Mouse (Mus musculus): ENCODE measurements at regions not wholly inside any gene's neighbourhood (a gene's known extent, or its start where the extent isn't known, plus 50 kb on each side); places are given as distances from the start of the nearest gene placed in this dataset.

- DNase-seq (ENCODE audit: low read depth, low spot score): no peak
Observed at GRCm38 (mm10) chr4:89400342-89400741, 89.5 kb upstream of the Cdkn2b start.

GRCm38 (mm10) chr4:89399277-89399676 lies 88.4 kb upstream of the Cdkn2b start:
- DNase-seq (ENCODE audit: low read depth, low spot score): no peak

- no peak for DNase-seq (ENCODE audit: low read depth, low spot score)
Observed at GRCm38 (mm10) chr4:89396020-89396419, 85.2 kb upstream of the Cdkn2b start.

- no peak for DNase-seq (ENCODE audit: low read depth, low spot score)
Observed at GRCm38 (mm10) chr4:89395336-89395735, 84.5 kb upstream of the Cdkn2b start.

GRCm38 (mm10) chr4:89393251-89393711 lies 82.4 kb upstream of the Cdkn2b start:
- DNase-seq (ENCODE audit: low read depth, low spot score): no peak

GRCm38 (mm10) chr4:89392791-89393190 lies 82.0 kb upstream of the Cdkn2b start:
- DNase-seq (ENCODE audit: low read depth, low spot score): no peak

- no peak for DNase-seq (ENCODE audit: low read depth, low spot score)
Observed at GRCm38 (mm10) chr4:89391463-89392308, 80.8 kb upstream of the Cdkn2b start.

- DNase-seq (ENCODE audit: low read depth, low spot score): no peak
Observed at GRCm38 (mm10) chr4:89383548-89383947, 72.7 kb upstream of the Cdkn2b start.

GRCm38 (mm10) chr4:89382434-89382976 lies 71.7 kb upstream of the Cdkn2b start:
- DNase-seq (ENCODE audit: low read depth, low spot score): no peak

- DNase-seq (ENCODE audit: low read depth, low spot score): no peak
Observed at GRCm38 (mm10) chr4:89381763-89382162, 70.9 kb upstream of the Cdkn2b start.

GRCm38 (mm10) chr4:89381077-89381476 lies 70.2 kb upstream of the Cdkn2b start:
- DNase-seq (ENCODE audit: low read depth, low spot score): no peak

- no peak for DNase-seq (ENCODE audit: low read depth, low spot score)
Observed at GRCm38 (mm10) chr4:89380330-89380945, 69.6 kb upstream of the Cdkn2b start.

GRCm38 (mm10) chr4:89379622-89380329 lies 68.9 kb upstream of the Cdkn2b start:
- DNase-seq (ENCODE audit: low read depth, low spot score): no peak

GRCm38 (mm10) chr4:89372631-89373030 lies 61.8 kb upstream of the Cdkn2b start:
- no peak for DNase-seq (ENCODE audit: low read depth, low spot score)

GRCm38 (mm10) chr4:89368850-89369524 lies 58.1 kb upstream of the Cdkn2b start:
- DNase-seq (ENCODE audit: low read depth, low spot score): no peak

- no peak for DNase-seq (ENCODE audit: low read depth, low spot score)
Observed at GRCm38 (mm10) chr4:89366581-89367141, 55.8 kb upstream of the Cdkn2b start.

- DNase-seq (ENCODE audit: low read depth, low spot score): no peak
Observed at GRCm38 (mm10) chr4:89365875-89366274, 55.0 kb upstream of the Cdkn2b start.

- DNase-seq (ENCODE audit: low read depth, low spot score): no peak
Observed at GRCm38 (mm10) chr4:89363150-89363683, 52.4 kb upstream of the Cdkn2b start.

GRCm38 (mm10) chr4:89362650-89363049 lies 51.8 kb upstream of the Cdkn2b start:
- DNase-seq (ENCODE audit: low read depth, low spot score): no peak

- DNase-seq (ENCODE audit: low read depth, low spot score): no peak
Observed at GRCm38 (mm10) chr4:89361316-89361715, 50.5 kb upstream of the Cdkn2b start.

Data from ES-CJ7 (cell line).